Mouse (Mus musculus): ENCODE results near the gene Mark4. TPM values are rescaled to one million over a fixed set of nuclear protein-coding genes. Genes with fewer than 3 reads are reported as not detected.

Mark4 gene
- total RNA-seq (2014; rRNA removed) (46.7 and 47.1 TPM in 2 replicates), polyA plus RNA-seq (2015; fragmentation: Nextera tagmentation; extraction: Ambion mirVana) (16.1 and 21.0 TPM in 2 replicates)

DNA sequence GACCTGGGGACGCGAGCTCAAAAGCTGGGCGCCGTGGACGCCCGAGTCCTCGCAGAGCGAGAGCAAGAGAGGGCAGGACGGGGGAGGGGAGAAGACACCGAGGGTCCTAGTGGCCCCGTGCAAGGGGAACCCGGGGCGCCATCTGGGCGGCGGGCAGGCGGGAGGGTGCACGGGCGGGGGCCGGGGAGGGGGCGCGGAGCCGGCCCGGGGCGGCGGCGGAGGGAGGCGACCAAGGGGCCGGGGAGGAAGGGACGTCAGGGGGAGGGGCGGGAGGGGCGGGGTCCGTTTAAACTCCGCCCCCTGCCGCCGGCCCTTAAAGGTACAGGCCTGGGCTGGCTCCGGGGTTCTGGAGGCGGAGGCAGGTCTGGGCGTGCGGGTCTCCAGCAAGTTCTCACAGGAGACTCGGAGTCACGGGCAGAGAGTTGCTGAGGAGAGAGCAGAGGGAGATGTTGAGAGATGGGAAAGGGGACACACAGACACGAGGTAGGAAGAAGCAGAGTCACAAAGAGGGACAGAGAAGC, at the start of gene Mark4:
Mark4 (minus strand) TSS at position 231 of the 521 bp plus-strand sequence.
- no peak for TF ChIP-seq CTCF (IDR thresholded peaks at IDR 0.05; ENCODE audit: low read depth)
- Histone ChIP-seq H3K27me3 (ENCODE audit: insufficient read depth, low read length) (no peaks in the 10 kb centered on the region), H3K27ac (ENCODE audit: low read depth, low read length) (peak within 1 kb of the TSS; percentile 85), H3K9ac (peak within 1 kb of the TSS; percentile 82), H3K9me3 (ENCODE audit: low read length) (no peaks in the 10 kb centered on the region), H3K4me2 (ENCODE audit: low read depth) (peak within 1 kb of the TSS; percentile 93), H3K4me1 (ENCODE audit: insufficient read depth) (peaks cover 16% of the 10 kb centered on the region), H3K4me3 (ENCODE audit: low read depth, low read length) (peak within 1 kb of the TSS; percentile 97), H3K36me3 (ENCODE audit: insufficient read depth) (0 out of 2 replicates have a peak, but pooled peaks cover 2% of the 10 kb centered on the region)
- peak; percentile 88 for ATAC-seq
- WGBS, result 5% methylated on average over 31 of the region's 42 CpGs
- DNase-seq, result peak; percentile 91

DNA sequence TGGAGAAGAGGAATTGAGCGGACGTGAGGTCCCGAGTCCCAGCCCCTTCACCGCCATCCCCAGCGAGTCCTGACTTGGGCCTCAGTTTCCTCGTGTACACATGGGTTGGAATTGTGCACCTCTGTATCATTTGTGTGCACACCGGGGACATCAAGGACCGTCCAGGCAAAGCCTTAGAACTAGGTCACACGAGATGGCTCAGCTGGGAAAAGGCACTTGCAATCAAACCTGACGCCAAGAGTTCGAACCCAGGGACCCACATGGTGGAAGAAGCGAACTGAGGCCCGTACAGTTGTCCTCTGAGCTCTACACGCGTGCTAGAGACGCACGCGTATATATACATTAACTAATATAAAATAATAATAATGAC, 49.0 kb upstream of the Mark4 start:
- ATAC-seq, result no peak
- H3K9ac ChIP-seq, result peak overlapping the region; percentile 75
- H3K4me2 ChIP-seq (ENCODE audit: low read depth), result peak overlapping the region; percentile 82
- no peaks in the 10 kb centered on the region for H3K9me3 ChIP-seq (ENCODE audit: low read length)
- peaks cover 11% of the 10 kb centered on the region; the same call in 1 of the 2 replicates for H3K4me1 ChIP-seq (ENCODE audit: insufficient read depth)
- H3K27ac ChIP-seq (ENCODE audit: low read depth, low read length), result no peak overlapping the region
- no peaks in the 10 kb centered on the region for H3K36me3 ChIP-seq (ENCODE audit: insufficient read depth)
- H3K4me3 ChIP-seq (ENCODE audit: low read depth, low read length), result peak overlapping the region; percentile 62
- 4% methylated on average over 18 of the region's 18 CpGs for WGBS
- H3K27me3 ChIP-seq (ENCODE audit: insufficient read depth, low read length), result no peaks in the 10 kb centered on the region
- TF ChIP-seq CTCF (IDR thresholded peaks at IDR 0.05; ENCODE audit: low read depth), result no peak
- peak; percentile 26 for DNase-seq

DNA sequence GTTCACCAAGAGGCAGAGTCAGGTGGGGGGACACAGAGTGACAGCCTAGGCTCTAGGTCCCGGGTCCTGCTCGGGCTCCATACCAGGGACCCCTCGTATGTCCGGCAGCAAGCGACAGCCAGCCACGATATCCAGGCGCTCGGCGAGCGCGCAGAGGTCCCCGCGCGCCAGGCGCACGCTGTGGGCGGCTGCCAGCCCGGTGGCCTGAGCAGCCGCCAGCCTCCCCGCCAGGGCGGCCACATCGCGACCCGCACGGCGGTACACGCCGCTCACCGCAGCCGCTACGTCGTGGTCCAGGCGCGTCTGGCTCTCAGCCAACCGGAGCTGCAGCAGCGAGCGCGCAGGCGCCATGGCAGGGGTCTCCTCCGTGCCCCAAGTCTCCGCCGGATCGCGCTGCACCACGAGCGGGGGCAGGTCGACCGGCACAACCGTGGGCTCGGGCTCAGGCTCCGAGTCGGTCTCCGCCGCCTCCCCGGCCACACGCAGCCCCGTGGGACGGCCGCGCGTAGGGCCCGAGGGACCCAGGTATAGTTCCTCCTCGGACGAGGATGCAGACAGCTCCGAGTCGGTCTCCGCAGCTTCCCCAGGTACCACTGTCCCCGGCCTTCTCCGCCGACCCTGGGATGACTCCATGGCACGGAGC, 48.5 kb upstream of the Mark4 start:
- H3K4me3 ChIP-seq (ENCODE audit: low read depth, low read length), result peak overlapping the region; percentile 62
- DNase-seq, result peak; percentile 83
- ATAC-seq, result no peak

GRCm38 (mm10) chr7:19506326-19506725, 47.7 kb upstream of the Mark4 start:
- H3K4me2 ChIP-seq (ENCODE audit: low read depth), result peak overlapping the region; percentile 82
- DNase-seq (no peak), ATAC-seq (no peak)
- H3K27me3 ChIP-seq (ENCODE audit: insufficient read depth, low read length), result no peaks in the 10 kb centered on the region
- no peak overlapping the region for H3K27ac ChIP-seq (ENCODE audit: low read depth, low read length)
- H3K9ac ChIP-seq, result peak overlapping the region; percentile 75; the same call in 1 of the 2 replicates
- H3K36me3 ChIP-seq (ENCODE audit: insufficient read depth), result no peaks in the 10 kb centered on the region
- TF ChIP-seq CTCF (IDR thresholded peaks at IDR 0.05; ENCODE audit: low read depth), result peak; percentile 39
- H3K4me3 ChIP-seq (ENCODE audit: low read depth, low read length), result peak overlapping the region; percentile 62
- no peaks in the 10 kb centered on the region for H3K9me3 ChIP-seq (ENCODE audit: low read length)
- WGBS, result 31% methylated on average over 6 of the region's 6 CpGs
- H3K4me1 ChIP-seq (ENCODE audit: insufficient read depth), result peaks cover 11% of the 10 kb centered on the region; the same call in 1 of the 2 replicates

More for the DNA sequence above, 48.5 kb upstream of the Mark4 start:
- Histone ChIP-seq H3K4me2 (ENCODE audit: low read depth) (peak overlapping the region; percentile 82), H3K9me3 (ENCODE audit: low read length) (no peaks in the 10 kb centered on the region), H3K27ac (ENCODE audit: low read depth, low read length) (peak overlapping the region; percentile 29; the same call in 1 of the 2 replicates), H3K36me3 (ENCODE audit: insufficient read depth) (no peaks in the 10 kb centered on the region), H3K4me1 (ENCODE audit: insufficient read depth) (peaks cover 11% of the 10 kb centered on the region; the same call in 1 of the 2 replicates), H3K27me3 (ENCODE audit: insufficient read depth, low read length) (no peaks in the 10 kb centered on the region), H3K9ac (peak overlapping the region; percentile 75)
- no peak for TF ChIP-seq CTCF (IDR thresholded peaks at IDR 0.05; ENCODE audit: low read depth)
- WGBS, result under 1% methylated on average over 69 of the region's 71 CpGs

DNA sequence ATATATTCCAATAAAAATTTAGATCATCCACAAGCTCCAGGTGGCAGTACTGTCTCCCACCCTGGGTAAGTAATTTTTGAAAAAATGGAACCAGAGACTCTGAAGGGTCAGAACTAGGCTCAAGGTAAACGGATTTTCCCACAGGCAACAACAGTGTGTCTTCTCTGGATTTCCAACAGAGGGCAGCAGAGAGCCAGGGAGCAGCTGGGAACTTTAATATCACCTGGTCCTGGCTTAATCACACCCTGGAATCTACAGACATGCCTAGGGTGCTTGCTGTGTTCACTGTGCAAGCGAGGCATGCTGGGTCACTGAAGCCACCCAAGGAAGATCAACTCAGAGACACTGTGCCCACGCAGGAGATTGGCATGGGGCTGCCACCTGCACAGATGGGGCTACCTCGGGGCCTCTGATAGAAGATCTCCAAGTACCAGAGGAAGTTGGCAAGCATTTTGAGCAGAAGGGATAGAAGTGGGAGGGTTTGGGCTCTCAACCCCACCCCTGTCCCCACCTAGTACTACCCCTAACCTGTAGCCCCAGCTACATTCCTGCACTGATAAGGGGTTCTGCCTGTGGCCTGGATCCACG, 45.0 kb upstream of the Mark4 start:
- Histone ChIP-seq H3K36me3 (ENCODE audit: insufficient read depth) (no peaks in the 10 kb centered on the region), H3K4me3 (ENCODE audit: low read depth, low read length) (no peak overlapping the region), H3K27ac (ENCODE audit: low read depth, low read length) (no peak overlapping the region), H3K4me2 (ENCODE audit: low read depth) (no peak overlapping the region), H3K9me3 (ENCODE audit: low read length) (no peaks in the 10 kb centered on the region), H3K27me3 (ENCODE audit: insufficient read depth, low read length) (no peaks in the 10 kb centered on the region), H3K4me1 (ENCODE audit: insufficient read depth) (0 out of 2 replicates have a peak, but pooled peaks cover 6% of the 10 kb centered on the region), H3K9ac (no peak overlapping the region)
- TF ChIP-seq CTCF (IDR thresholded peaks at IDR 0.05; ENCODE audit: low read depth), result peak; percentile 87
- ATAC-seq, result no peak
- peak; percentile 48 for DNase-seq
- 42% methylated on average over 5 of the region's 5 CpGs for WGBS

DNA sequence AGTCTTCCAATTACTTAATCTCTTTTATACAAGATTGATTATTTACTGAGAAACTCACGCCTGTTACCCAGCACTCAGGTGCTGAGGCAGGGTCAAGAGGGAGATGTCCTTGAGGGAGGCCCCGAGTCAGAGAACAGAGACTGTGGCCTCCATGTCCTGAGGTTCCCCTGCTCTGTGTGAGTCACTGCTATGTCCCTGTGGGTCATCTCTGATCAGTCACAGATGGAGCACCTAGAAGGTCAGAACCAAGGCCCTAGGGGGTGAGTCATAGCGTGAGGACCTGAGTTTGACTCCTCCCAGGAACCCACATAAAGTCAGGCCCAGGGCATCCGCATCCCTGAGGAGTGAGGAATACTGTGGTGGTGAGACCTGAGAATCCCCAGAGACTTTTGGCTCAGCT, 43.0 kb upstream of the Mark4 start:
- TF ChIP-seq CTCF (IDR thresholded peaks at IDR 0.05; ENCODE audit: low read depth), result no peak
- no peak for DNase-seq
- 81% methylated on average over 4 of the region's 4 CpGs for WGBS

More for the DNA sequence above, 43.0 kb upstream of the Mark4 start:
- no peaks in the 10 kb centered on the region for H3K36me3 ChIP-seq (ENCODE audit: insufficient read depth)
- no peak for ATAC-seq
- no peaks in the 10 kb centered on the region for H3K27me3 ChIP-seq (ENCODE audit: insufficient read depth, low read length)
- H3K9ac ChIP-seq, result no peak overlapping the region
- no peak overlapping the region for H3K27ac ChIP-seq (ENCODE audit: low read depth, low read length)
- H3K4me2 ChIP-seq (ENCODE audit: low read depth), result no peak overlapping the region
- no peaks in the 10 kb centered on the region for H3K9me3 ChIP-seq (ENCODE audit: low read length)
- H3K4me3 ChIP-seq (ENCODE audit: low read depth, low read length), result no peak overlapping the region
- no peaks in the 10 kb centered on the region for H3K4me1 ChIP-seq (ENCODE audit: insufficient read depth)

Data from forebrain, postnatal 0 days (tissue).